Mouse (Mus musculus): ENCODE results near the gene Usp43. TPM values are rescaled to one million over a fixed set of nuclear protein-coding genes. Genes with fewer than 3 reads are reported as not detected.
A peak's percentile ranks its signal among the peaks of the same experiment; 100 is the strongest.

The Usp43 gene
- polyA plus RNA-seq, 1 experiment from 2014 or later, result 3.0 TPM

GRCm38 (mm10) chr11:67829530-67829929 lies 92.4 kb downstream of the Usp43 start:
- Histone ChIP-seq H3K4me1 (ENCODE audit: insufficient read depth, low read depth, low read length) (no peaks in the 10 kb centered on the region), H3K9ac (replicated peaks; ENCODE audit: low read depth) (no peak overlapping the region), H3K36me3 (ENCODE audit: insufficient read depth, low read length) (no peaks in the 10 kb centered on the region), H3K4me3 (ENCODE audit: low read depth, low read length) (no peak overlapping the region), H3K9me3 (ENCODE audit: low read length) (no peaks in the 10 kb centered on the region), H3K4me2 (replicated peaks; ENCODE audit: low read depth, low read length) (no peak overlapping the region), H3K27me3 (replicated peaks; ENCODE audit: insufficient read depth, low read length) (no peaks in the 10 kb centered on the region), H3K27ac (ENCODE audit: low read length) (no peak overlapping the region)
- TF ChIP-seq EP300 (IDR thresholded peaks at IDR 0.05) (no peak), CTCF (IDR thresholded peaks at IDR 0.05) (no peak)
- WGBS, result 67% methylated on average over 6 of the region's 6 CpGs
- ATAC-seq (no peak), DNase-seq (ENCODE audit: low spot score) (no peak)

- H3K9ac ChIP-seq (replicated peaks; ENCODE audit: low read depth), result no peak overlapping the region
- TF ChIP-seq EP300 (IDR thresholded peaks at IDR 0.05) (peak; percentile 66), CTCF (IDR thresholded peaks at IDR 0.05) (no peak)
- ATAC-seq (peak; percentile 88), DNase-seq (ENCODE audit: low spot score) (peak; percentile 86)
- H3K27me3 ChIP-seq (replicated peaks; ENCODE audit: insufficient read depth, low read length), result no peaks in the 10 kb centered on the region
- H3K4me3 ChIP-seq (ENCODE audit: low read depth, low read length), result no peak overlapping the region
- peak overlapping the region; percentile 11 for H3K27ac ChIP-seq (ENCODE audit: low read length)
- no peaks in the 10 kb centered on the region for H3K36me3 ChIP-seq (ENCODE audit: insufficient read depth, low read length)
- H3K4me1 ChIP-seq (ENCODE audit: insufficient read depth, low read depth, low read length), result no peaks in the 10 kb centered on the region
- WGBS, result 13% methylated on average over 12 of the region's 12 CpGs
- peak overlapping the region; percentile 35 for H3K4me2 ChIP-seq (replicated peaks; ENCODE audit: low read depth, low read length)
- H3K9me3 ChIP-seq (ENCODE audit: low read length), result no peaks in the 10 kb centered on the region
Measured at GRCm38 (mm10) chr11:67828360-67829059, 93.4 kb downstream of the Usp43 start.

DNA sequence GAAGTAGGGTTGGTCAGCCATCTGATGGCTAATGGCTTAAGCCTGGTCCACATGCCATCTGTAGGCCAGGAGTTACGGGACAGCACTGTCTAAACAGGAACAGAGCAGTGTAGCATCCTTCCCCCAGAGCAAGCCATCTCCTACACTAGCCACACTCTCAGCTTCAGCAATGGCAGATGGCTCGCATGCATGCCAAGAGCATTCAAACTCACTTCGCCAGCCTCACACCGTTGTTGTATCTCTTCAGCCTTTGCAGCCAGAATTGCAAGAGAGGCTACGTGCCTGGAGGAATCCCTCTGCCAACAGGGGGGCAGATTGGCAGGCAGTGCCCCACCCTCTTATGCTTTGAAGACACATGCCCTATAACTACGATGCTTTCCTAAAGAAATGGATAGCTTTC lies 100.4 kb downstream of the Usp43 start:
- 89% methylated on average over 6 of the region's 6 CpGs for WGBS
- H3K4me1 ChIP-seq (ENCODE audit: insufficient read depth, low read depth, low read length), result peaks cover 3% of the 10 kb centered on the region; the same call in 1 of the 2 replicates
- TF ChIP-seq CTCF (IDR thresholded peaks at IDR 0.05), result no peak
- no peak overlapping the region for H3K9ac ChIP-seq (replicated peaks; ENCODE audit: low read depth)
- ATAC-seq, result no peak
- H3K9me3 ChIP-seq (ENCODE audit: low read length), result no peaks in the 10 kb centered on the region
- H3K4me3 ChIP-seq (ENCODE audit: low read depth, low read length), result no peak overlapping the region
- H3K27ac ChIP-seq (ENCODE audit: low read length), result no peak overlapping the region
- H3K4me2 ChIP-seq (replicated peaks; ENCODE audit: low read depth, low read length), result no peak overlapping the region
- H3K27me3 ChIP-seq (replicated peaks; ENCODE audit: insufficient read depth, low read length), result no peaks in the 10 kb centered on the region
- H3K36me3 ChIP-seq (ENCODE audit: insufficient read depth, low read length), result no peaks in the 10 kb centered on the region
- DNase-seq (ENCODE audit: low spot score), result no peak

DNA sequence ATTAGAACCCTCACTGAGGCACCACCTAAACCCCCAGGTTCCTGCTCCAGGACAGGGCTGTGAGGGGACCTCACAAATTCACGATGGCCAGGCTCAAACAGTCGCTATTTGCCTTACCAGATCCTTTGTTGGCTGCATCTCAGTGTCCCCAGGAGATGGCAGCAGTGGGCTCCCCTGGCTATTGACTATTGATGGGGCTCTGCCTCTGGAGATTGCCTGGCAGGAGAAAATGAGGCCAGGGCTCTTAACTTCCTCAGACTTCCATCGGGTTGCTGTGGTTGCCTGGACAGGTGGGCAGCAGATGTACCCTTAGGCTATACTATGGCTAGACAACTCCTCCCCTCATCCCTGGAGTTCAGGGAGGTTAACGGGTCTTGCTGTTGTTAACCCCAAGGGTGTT lies 101.7 kb downstream of the Usp43 start:
- peak; percentile 67 for DNase-seq (ENCODE audit: low spot score)
- peak; percentile 57 for ATAC-seq
- Histone ChIP-seq H3K9me3 (ENCODE audit: low read length) (no peaks in the 10 kb centered on the region), H3K4me2 (replicated peaks; ENCODE audit: low read depth, low read length) (no peak overlapping the region), H3K4me3 (ENCODE audit: low read depth, low read length) (no peak overlapping the region), H3K27me3 (replicated peaks; ENCODE audit: insufficient read depth, low read length) (no peaks in the 10 kb centered on the region), H3K27ac (ENCODE audit: low read length) (no peak overlapping the region), H3K9ac (replicated peaks; ENCODE audit: low read depth) (no peak overlapping the region), H3K36me3 (ENCODE audit: insufficient read depth, low read length) (no peaks in the 10 kb centered on the region), H3K4me1 (ENCODE audit: insufficient read depth, low read depth, low read length) (peaks cover 3% of the 10 kb centered on the region; the same call in 1 of the 2 replicates)
- TF ChIP-seq CTCF (IDR thresholded peaks at IDR 0.05) (peak; percentile 81), EP300 (IDR thresholded peaks at IDR 0.05) (no peak)
- WGBS, result 29% methylated on average over 4 of the region's 4 CpGs

DNA sequence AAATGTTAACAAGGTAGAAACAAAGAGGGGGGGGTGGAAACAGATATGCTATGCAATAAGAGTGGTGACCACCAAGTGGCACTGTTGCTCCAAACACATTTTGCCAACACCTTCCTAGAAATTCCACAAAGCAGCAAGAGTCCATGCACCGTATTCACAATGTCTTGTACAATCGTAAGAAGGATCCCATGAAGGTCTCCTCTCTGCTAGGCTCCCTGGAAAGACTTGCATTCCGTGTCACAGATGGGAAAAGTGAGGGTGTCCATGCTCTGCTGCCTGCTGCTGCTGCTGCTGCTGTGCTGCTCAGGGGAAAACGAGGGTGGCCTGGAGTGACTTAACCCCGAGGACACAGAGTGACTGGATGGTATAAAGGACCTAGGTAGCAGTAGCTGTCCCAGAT lies 102.3 kb downstream of the Usp43 start:
- DNase-seq (ENCODE audit: low spot score) (peak; percentile 80), ATAC-seq (0 out of 2 replicates have a peak, but pooled peaks have one; percentile 30)
- H3K4me3 ChIP-seq (ENCODE audit: low read depth, low read length), result no peak overlapping the region
- no peak overlapping the region for H3K9ac ChIP-seq (replicated peaks; ENCODE audit: low read depth)
- no peak for TF ChIP-seq EP300 (IDR thresholded peaks at IDR 0.05)
- TF ChIP-seq CTCF (IDR thresholded peaks at IDR 0.05), result peak; percentile 86
- no peak overlapping the region for H3K27ac ChIP-seq (ENCODE audit: low read length)
- 13% methylated on average over 5 of the region's 5 CpGs for WGBS
- no peaks in the 10 kb centered on the region for H3K27me3 ChIP-seq (replicated peaks; ENCODE audit: insufficient read depth, low read length)
- H3K9me3 ChIP-seq (ENCODE audit: low read length), result no peaks in the 10 kb centered on the region
- H3K36me3 ChIP-seq (ENCODE audit: insufficient read depth, low read length), result no peaks in the 10 kb centered on the region
- peaks cover 3% of the 10 kb centered on the region; the same call in 1 of the 2 replicates for H3K4me1 ChIP-seq (ENCODE audit: insufficient read depth, low read depth, low read length)
- H3K4me2 ChIP-seq (replicated peaks; ENCODE audit: low read depth, low read length), result peak overlapping the region; percentile 37

GRCm38 (mm10) chr11:67811535-67811934 lies 110.4 kb downstream of the Usp43 start:
- H3K9ac ChIP-seq (replicated peaks; ENCODE audit: low read depth), result no peak overlapping the region
- 73% methylated on average over 6 of the region's 6 CpGs for WGBS
- H3K27ac ChIP-seq (ENCODE audit: low read length), result no peak overlapping the region
- DNase-seq (ENCODE audit: low spot score) (no peak), ATAC-seq (no peak)
- TF ChIP-seq EP300 (IDR thresholded peaks at IDR 0.05) (no peak), CTCF (IDR thresholded peaks at IDR 0.05) (peak; percentile 38)
- no peaks in the 10 kb centered on the region for H3K27me3 ChIP-seq (replicated peaks; ENCODE audit: insufficient read depth, low read length)
- no peaks in the 10 kb centered on the region for H3K36me3 ChIP-seq (ENCODE audit: insufficient read depth, low read length)
- no peak overlapping the region for H3K4me2 ChIP-seq (replicated peaks; ENCODE audit: low read depth, low read length)
- no peak overlapping the region for H3K4me3 ChIP-seq (ENCODE audit: low read depth, low read length)
- H3K4me1 ChIP-seq (ENCODE audit: insufficient read depth, low read depth, low read length), result no peaks in the 10 kb centered on the region
- H3K9me3 ChIP-seq (ENCODE audit: low read length), result no peaks in the 10 kb centered on the region
